Mouse (Mus musculus) midbrain, embryonic 16.5 days (tissue): ENCODE data around the gene Tmem179. TPM values are rescaled to one million over a fixed set of nuclear protein-coding genes. Genes with fewer than 3 reads are reported as not detected.

Experiments used
- ATAC-seq: fragments of 200-750 bp; cut with Nextera tagmentation; 2 replicates; pipeline ENCODE4 v1.8.0; 2017; ENCODE audit warnings: moderate TSS enrichment
- H3K27ac ChIP-seq: fragments of 300-500 bp; sonication (generic); 2 replicates; pipeline ENCODE4 v1.5.1; 2014; ENCODE audit warnings: mild to moderate bottlenecking, low read length, mixed read lengths
- H3K27me3 ChIP-seq: fragments of 300-500 bp; sonication (generic); 2 replicates; pipeline ENCODE4 v1.6.1; 2014; ENCODE audit warnings: low read depth, low read length, mixed read lengths; ENCODE audit not compliant: control insufficient read depth, insufficient read depth
- H3K36me3 ChIP-seq: fragments of 300-500 bp; sonication (generic); 2 replicates; pipeline ENCODE4 v1.6.1; 2014; ENCODE audit warnings: mild to moderate bottlenecking, low read length, moderate library complexity, mixed read lengths; ENCODE audit not compliant: control insufficient read depth, insufficient read depth
- H3K4me1 ChIP-seq: fragments of 300-500 bp; sonication (generic); 2 replicates; pipeline ENCODE4 v1.6.1; 2014; ENCODE audit warnings: mild to moderate bottlenecking, low read length, mixed read lengths; ENCODE audit not compliant: control insufficient read depth, insufficient read depth
- H3K4me2 ChIP-seq: fragments of 300-500 bp; sonication (generic); 2 replicates; pipeline ENCODE4 v1.6.1; 2014; ENCODE audit warnings: mild to moderate bottlenecking, low read length, mixed read lengths
- H3K4me3 ChIP-seq: fragments of 300-500 bp; sonication (generic); 2 replicates; pipeline ENCODE4 v1.5.1; 2014; ENCODE audit warnings: low read depth, mild to moderate bottlenecking, low read length, moderate library complexity, mixed read lengths
- H3K9ac ChIP-seq: fragments of 300-500 bp; sonication (generic); 2 replicates; pipeline ENCODE4 v1.6.1; 2014; ENCODE audit warnings: low read depth, low read length, mixed read lengths
- H3K9me3 ChIP-seq: fragments of 300-500 bp; sonication (generic); replicated peaks from 2 replicates; pipeline ENCODE4 v1.6.1; 2014; ENCODE audit warnings: mild to moderate bottlenecking, low read length, mixed read lengths; ENCODE audit not compliant: control insufficient read depth, poor library complexity, severe bottlenecking
- WGBS: fragments of 180-500 bp; shearing (Covaris S2); extraction: QIAGEN DNeasy Blood & Tissue Kit; methylation state at CpG from one replicate; pipeline ENCODE4 v1.1.7; 2014; 5-methylcytosine and 5-hydroxymethylcytosine counted together
- polyA plus RNA-seq: library from polyadenylated mRNA; unstranded; fragments of >200 nt; fragmentation: Nextera tagmentation; extraction: Ambion mirVana; gene quantifications from 2 replicates; pipeline ENCODE4 v1.2.1, GENCODE M21; 2015

The Tmem179 gene
- polyA plus RNA-seq, 1 experiment from 2014 or later: 100 TPM

- no peak overlapping the region for H3K4me2 ChIP-seq
- 41% methylated on average over 12 of the region's 12 CpGs for WGBS
- 0 out of 2 replicates have a peak, but pooled peaks cover 2% of the 10 kb centered on the region for H3K4me1 ChIP-seq
- no peak for ATAC-seq
- H3K36me3 ChIP-seq: no peaks in the 10 kb centered on the region
- H3K9ac ChIP-seq: no peak overlapping the region
- H3K9me3 ChIP-seq: no peaks in the 10 kb centered on the region
- H3K4me3 ChIP-seq: no peak overlapping the region
- H3K27me3 ChIP-seq: no peaks in the 10 kb centered on the region
- H3K27ac ChIP-seq: no peak overlapping the region
Measured at GRCm38 (mm10) chr12:112554900-112555299, 38.4 kb upstream of the Tmem179 start.

DNA sequence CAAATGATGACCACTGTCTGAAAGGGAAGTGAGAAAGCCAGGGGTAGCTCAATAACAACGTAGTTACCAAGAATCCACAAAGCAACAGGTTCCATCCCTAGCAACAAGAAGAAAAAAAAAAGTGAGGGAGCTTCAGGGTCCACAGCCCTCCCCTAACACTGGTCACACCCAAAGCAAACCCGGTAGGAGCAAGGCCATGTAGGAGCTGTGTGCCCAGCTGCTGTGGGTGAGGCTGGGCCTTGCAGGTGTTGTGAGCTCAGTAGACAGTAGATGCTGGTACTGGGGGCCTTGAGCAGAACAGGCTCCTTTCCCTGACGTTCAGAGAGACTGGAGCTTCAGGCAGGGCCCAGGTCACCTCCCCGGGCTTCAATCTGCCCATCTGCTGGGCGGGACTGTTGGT is 36.0 kb upstream of the Tmem179 start:
- Histone ChIP-seq H3K9me3 (no peaks in the 10 kb centered on the region), H3K4me1 (0 out of 2 replicates have a peak, but pooled peaks cover 2% of the 10 kb centered on the region), H3K36me3 (no peaks in the 10 kb centered on the region), H3K4me3 (no peak overlapping the region), H3K27me3 (no peaks in the 10 kb centered on the region), H3K4me2 (no peak overlapping the region), H3K9ac (no peak overlapping the region), H3K27ac (no peak overlapping the region)
- 63% methylated on average over 5 of the region's 5 CpGs for WGBS
- ATAC-seq: no peak; the same call in 1 of the 2 replicates

- H3K4me1 ChIP-seq: 0 out of 2 replicates have a peak, but pooled peaks cover 2% of the 10 kb centered on the region
- no peak overlapping the region for H3K9ac ChIP-seq
- H3K4me2 ChIP-seq: no peak overlapping the region
- no peaks in the 10 kb centered on the region for H3K27me3 ChIP-seq
- H3K36me3 ChIP-seq: no peaks in the 10 kb centered on the region
- ATAC-seq: peak; percentile 36; the same call in 1 of the 2 replicates
- no peak overlapping the region for H3K4me3 ChIP-seq
- WGBS: 8% methylated on average over 13 of the region's 13 CpGs
- no peaks in the 10 kb centered on the region for H3K9me3 ChIP-seq
- no peak overlapping the region for H3K27ac ChIP-seq
Measured at GRCm38 (mm10) chr12:112551861-112552375, 35.4 kb upstream of the Tmem179 start.

DNA sequence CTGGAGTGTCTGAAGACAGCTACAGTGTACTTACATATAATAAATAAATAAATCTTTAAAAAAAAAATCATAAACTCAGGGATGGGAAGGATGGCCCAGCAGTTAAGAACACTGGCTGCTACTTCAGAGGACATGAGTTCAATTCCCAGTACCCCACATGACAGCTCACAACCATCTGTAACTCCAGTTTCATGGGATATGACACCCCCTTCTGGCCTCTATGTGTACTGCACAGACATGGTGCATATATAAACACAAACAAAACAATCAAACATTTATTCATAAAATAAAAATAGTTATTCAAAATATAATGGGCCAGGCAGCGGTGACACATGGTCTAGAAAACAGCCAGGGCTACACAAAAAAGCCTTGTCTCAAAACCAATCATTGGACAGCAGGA is 32.7 kb upstream of the Tmem179 start:
- Histone ChIP-seq H3K27ac (no peak overlapping the region), H3K4me1 (peaks cover 15% of the 10 kb centered on the region; the same call in 1 of the 2 replicates), H3K27me3 (no peaks in the 10 kb centered on the region), H3K9ac (no peak overlapping the region), H3K4me3 (no peak overlapping the region), H3K9me3 (no peaks in the 10 kb centered on the region), H3K4me2 (no peak overlapping the region), H3K36me3 (no peaks in the 10 kb centered on the region)
- ATAC-seq: no peak
- 98% methylated on average over 1 of the region's 1 CpGs for WGBS

DNA sequence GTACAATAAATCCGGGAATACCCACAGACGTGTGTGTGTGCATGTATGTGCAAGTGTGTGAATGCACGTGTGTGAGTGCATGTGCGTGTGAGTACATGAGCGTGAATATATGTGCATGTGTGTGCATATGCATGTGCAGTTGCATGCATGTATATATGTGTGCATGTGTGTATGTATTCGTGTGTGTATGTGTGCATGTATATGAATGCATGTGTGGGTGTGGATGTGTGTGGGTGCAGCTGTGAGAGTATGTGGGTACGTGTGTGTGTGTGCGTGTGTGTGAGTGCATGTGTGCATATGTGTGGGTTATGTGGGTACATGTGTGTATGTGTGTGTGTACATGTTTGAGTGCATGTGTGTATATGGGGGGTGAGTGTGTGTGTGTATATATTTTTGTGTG is 29.6 kb upstream of the Tmem179 start:
- 82% methylated on average over 8 of the region's 8 CpGs for WGBS
- Histone ChIP-seq H3K27ac (peak overlapping the region; percentile 19; the same call in 1 of the 2 replicates), H3K27me3 (no peaks in the 10 kb centered on the region), H3K36me3 (no peaks in the 10 kb centered on the region), H3K9me3 (no peaks in the 10 kb centered on the region), H3K4me3 (no peak overlapping the region), H3K4me2 (no peak overlapping the region), H3K9ac (no peak overlapping the region), H3K4me1 (peaks cover 31% of the 10 kb centered on the region)
- ATAC-seq: no peak

GRCm38 (mm10) chr12:112544946-112545701 is 28.6 kb upstream of the Tmem179 start:
- 27% methylated on average over 12 of the region's 12 CpGs for WGBS
- Histone ChIP-seq H3K9ac (peak overlapping the region; percentile 30; the same call in 1 of the 2 replicates), H3K4me2 (no peak overlapping the region), H3K36me3 (no peaks in the 10 kb centered on the region), H3K4me1 (peaks cover 33% of the 10 kb centered on the region), H3K27me3 (no peaks in the 10 kb centered on the region), H3K27ac (peak overlapping the region; percentile 38), H3K9me3 (no peaks in the 10 kb centered on the region), H3K4me3 (no peak overlapping the region)
- ATAC-seq: no peak

- no peak overlapping the region for H3K4me2 ChIP-seq
- ATAC-seq: no peak
- no peaks in the 10 kb centered on the region for H3K36me3 ChIP-seq
- no peak overlapping the region for H3K4me3 ChIP-seq
- no peaks in the 10 kb centered on the region for H3K27me3 ChIP-seq
- H3K4me1 ChIP-seq: peaks cover 33% of the 10 kb centered on the region
- no peaks in the 10 kb centered on the region for H3K9me3 ChIP-seq
- H3K27ac ChIP-seq: no peak overlapping the region
- 79% methylated on average over 9 of the region's 9 CpGs for WGBS
- H3K9ac ChIP-seq: no peak overlapping the region
Measured at GRCm38 (mm10) chr12:112543941-112544340, 27.4 kb upstream of the Tmem179 start.

- Histone ChIP-seq H3K4me2 (no peak overlapping the region; the same call in 1 of the 2 replicates), H3K4me1 (peaks cover 33% of the 10 kb centered on the region), H3K36me3 (no peaks in the 10 kb centered on the region), H3K27me3 (peaks cover 4% of the 10 kb centered on the region; the same call in 1 of the 2 replicates), H3K4me3 (no peak overlapping the region), H3K9me3 (no peaks in the 10 kb centered on the region), H3K27ac (peak overlapping the region; percentile 79), H3K9ac (peak overlapping the region; percentile 27; the same call in 1 of the 2 replicates)
- whole genome bisulfite sequencing: 6% methylated on average over 11 of the region's 11 CpGs
- peak; percentile 74 for ATAC-seq
Measured at GRCm38 (mm10) chr12:112542920-112543300, 26.4 kb upstream of the Tmem179 start.
